In the genomic region with DNA sequence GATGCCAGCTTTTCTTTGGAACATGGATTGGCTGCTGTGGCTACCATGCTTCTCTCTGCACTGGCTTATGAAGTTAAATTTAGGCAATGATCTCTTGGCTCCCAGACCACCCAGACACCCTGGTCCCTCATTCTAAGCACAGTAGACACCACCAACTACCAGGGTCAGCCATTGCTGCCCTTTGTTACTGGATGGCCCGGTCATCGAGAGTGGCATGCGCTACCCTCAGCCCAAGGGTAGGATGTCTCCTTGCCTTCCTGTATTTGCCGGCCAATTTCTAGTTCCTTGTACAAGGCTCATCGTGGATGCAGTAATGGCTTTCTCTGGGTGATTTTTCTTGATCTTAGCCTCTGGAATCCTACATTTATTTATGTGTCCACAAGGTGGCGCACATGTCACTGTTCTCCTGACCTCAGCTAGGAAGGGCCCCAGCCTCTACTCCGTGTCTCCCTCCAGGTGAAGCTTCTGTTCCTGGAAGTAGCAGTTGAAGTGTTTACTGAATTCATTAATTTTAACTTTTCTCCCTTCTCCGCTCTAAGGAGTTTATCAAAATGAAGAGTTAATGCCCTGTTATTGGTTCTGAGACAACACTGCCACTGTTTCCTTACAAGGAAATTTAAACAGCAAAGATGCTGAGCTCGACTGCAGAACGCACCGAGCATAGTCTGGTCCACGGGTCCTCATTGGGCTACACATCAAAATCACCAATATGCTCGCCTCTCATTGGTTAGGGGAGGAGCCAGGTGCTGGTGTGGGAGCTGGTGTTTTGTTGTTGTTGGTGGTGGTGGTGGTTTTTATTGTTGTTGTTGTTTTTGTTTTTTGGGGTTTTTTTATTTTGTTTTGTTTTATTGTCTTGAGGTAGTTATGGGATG, we compare ENCODE assay signal across 8 mouse cellular contexts.
DNase-seq lines count a peak whose midpoint lies in the region; ATAC-seq lines count a peak whose summit lies in the region.

No protein-coding gene starts in this region.

- 47% methylated on average over 13 of the region's 13 CpGs for WGBS in embryonic facial prominence, embryonic 10.5 days
- 50% methylated on average over 13 of the region's 13 CpGs for WGBS in hindbrain, embryonic 14.5 days
- WGBS in limb, embryonic 10.5 days: 48% methylated on average over 13 of the region's 13 CpGs
- 43% methylated on average over 13 of the region's 13 CpGs for WGBS in midbrain, embryonic 14.5 days

- H3K4me1 ChIP-seq in embryonic facial prominence, embryonic 10.5 days: no peaks in the 10 kb centered on the region
- no peaks in the 10 kb centered on the region for H3K4me1 ChIP-seq in hindbrain, embryonic 14.5 days (replicated peaks; ENCODE audit: control insufficient read depth, insufficient read depth, low read length)
- no peaks in the 10 kb centered on the region for H3K4me1 ChIP-seq in limb, embryonic 10.5 days
- H3K4me1 ChIP-seq in midbrain, embryonic 14.5 days (ENCODE audit: control insufficient read depth, insufficient read depth, low read length): no peaks in the 10 kb centered on the region

- DNase-seq in ovary, postnatal 14 days (ENCODE audit: low spot score): peak; percentile 33
- no peak for DNase-seq in ovary, adult 18-20 months (ENCODE audit: low spot score)
- peak; percentile 28 for DNase-seq in adrenal gland, postnatal 25 days
- DNase-seq in embryonic facial prominence, embryonic 10.5 days (ENCODE audit: low spot score): peak; percentile 53
- peak; percentile 77 for DNase-seq in hindbrain, embryonic 14.5 days (ENCODE audit: low spot score)
- peak; percentile 62 for DNase-seq in limb, embryonic 10.5 days (ENCODE audit: low spot score)
- DNase-seq in midbrain, embryonic 14.5 days: peak; percentile 80
- DNase-seq in telencephalon, adult 2 months (ENCODE audit: low read depth, low spot score): peak; percentile 41

- H3K27ac ChIP-seq in embryonic facial prominence, embryonic 10.5 days (replicated peaks): no peak overlapping the region
- H3K27ac ChIP-seq in hindbrain, embryonic 14.5 days: no peak overlapping the region
- H3K27ac ChIP-seq in limb, embryonic 10.5 days: no peak overlapping the region
- H3K27ac ChIP-seq in midbrain, embryonic 14.5 days (replicated peaks; ENCODE audit: low read depth, low read length): no peak overlapping the region

- no peak overlapping the region for H3K4me2 ChIP-seq in hindbrain, embryonic 14.5 days (replicated peaks)
- H3K4me2 ChIP-seq in midbrain, embryonic 14.5 days (ENCODE audit: low read length): no peak overlapping the region

- ATAC-seq in hindbrain, embryonic 14.5 days (ENCODE audit: low FRiP score): peak; percentile 66
- ATAC-seq in midbrain, embryonic 14.5 days (ENCODE audit: low FRiP score, low TSS enrichment): peak; percentile 56; the same call in 1 of the 2 replicates

- H3K27me3 ChIP-seq in embryonic facial prominence, embryonic 10.5 days (replicated peaks; ENCODE audit: low read depth, poor library complexity, severe bottlenecking): no peaks in the 10 kb centered on the region
- no peaks in the 10 kb centered on the region for H3K27me3 ChIP-seq in hindbrain, embryonic 14.5 days (ENCODE audit: control insufficient read depth, insufficient read depth, low read length)
- no peaks in the 10 kb centered on the region for H3K27me3 ChIP-seq in limb, embryonic 10.5 days (ENCODE audit: low read depth, poor library complexity, severe bottlenecking)
- H3K27me3 ChIP-seq in midbrain, embryonic 14.5 days (ENCODE audit: control insufficient read depth, insufficient read depth, low read length): no peaks in the 10 kb centered on the region

- H3K9ac ChIP-seq in hindbrain, embryonic 14.5 days: no peak overlapping the region
- no peak overlapping the region for H3K9ac ChIP-seq in midbrain, embryonic 14.5 days (replicated peaks; ENCODE audit: low read length)

- no peaks in the 10 kb centered on the region for H3K36me3 ChIP-seq in embryonic facial prominence, embryonic 10.5 days (replicated peaks)
- H3K36me3 ChIP-seq in hindbrain, embryonic 14.5 days (replicated peaks; ENCODE audit: control insufficient read depth, insufficient read depth): no peaks in the 10 kb centered on the region
- no peaks in the 10 kb centered on the region for H3K36me3 ChIP-seq in limb, embryonic 10.5 days
- H3K36me3 ChIP-seq in midbrain, embryonic 14.5 days (ENCODE audit: control insufficient read depth, insufficient read depth, low read length): no peaks in the 10 kb centered on the region

- no peaks in the 10 kb centered on the region for H3K9me3 ChIP-seq in embryonic facial prominence, embryonic 10.5 days
- no peaks in the 10 kb centered on the region for H3K9me3 ChIP-seq in hindbrain, embryonic 14.5 days (ENCODE audit: control insufficient read depth, low read length)
- no peaks in the 10 kb centered on the region for H3K9me3 ChIP-seq in limb, embryonic 10.5 days (replicated peaks)
- H3K9me3 ChIP-seq in midbrain, embryonic 14.5 days (ENCODE audit: control insufficient read depth, low read length): no peaks in the 10 kb centered on the region

- H3K4me3 ChIP-seq in embryonic facial prominence, embryonic 10.5 days: no peak overlapping the region
- no peak overlapping the region for H3K4me3 ChIP-seq in hindbrain, embryonic 14.5 days (replicated peaks; ENCODE audit: low read length)
- H3K4me3 ChIP-seq in limb, embryonic 10.5 days: no peak overlapping the region
- no peak overlapping the region for H3K4me3 ChIP-seq in midbrain, embryonic 14.5 days (replicated peaks; ENCODE audit: low read depth, low read length)
